Comparison of ENCODE assay signal across 9 mouse cellular contexts in the genomic region with DNA sequence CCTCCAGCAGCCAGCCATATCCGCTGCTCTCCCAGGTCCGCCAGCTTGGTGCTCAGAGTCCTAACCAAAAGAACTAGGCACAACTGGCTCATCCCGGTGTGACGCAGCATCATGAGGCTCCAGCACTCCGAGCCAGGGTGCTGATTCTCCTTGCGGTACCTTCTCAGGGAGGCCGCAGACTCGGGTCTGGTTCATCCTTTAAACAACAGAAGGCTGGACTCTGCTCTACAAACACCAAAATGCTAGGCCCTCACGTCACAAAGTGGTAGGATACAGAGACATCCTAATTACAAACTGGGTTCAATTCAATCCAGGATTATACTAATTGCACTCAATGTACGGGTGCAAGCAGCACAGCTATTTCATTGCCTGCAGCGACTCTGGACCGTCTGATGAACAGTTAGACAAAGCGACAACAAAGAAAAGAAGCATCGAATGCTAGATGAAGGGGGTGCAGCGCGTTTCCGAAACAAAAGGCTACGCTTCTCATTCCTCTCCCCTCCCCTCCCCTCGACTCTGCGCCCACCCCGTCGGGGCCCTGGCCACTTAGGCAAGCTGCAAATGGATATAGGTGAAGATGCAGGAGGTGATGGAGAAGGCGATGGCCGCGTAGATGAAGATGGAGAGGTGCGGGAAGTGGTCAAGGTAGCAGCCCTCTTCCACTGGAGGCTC. TPM values are rescaled to one million over a fixed set of nuclear protein-coding genes. Genes with fewer than 3 reads are reported as not detected.
A peak's percentile ranks its signal among the peaks of the same experiment; 100 is the strongest.
DNase-seq lines count a peak whose midpoint lies in the region; ATAC-seq and TF ChIP-seq lines count a peak whose summit lies in the region.
"Had no signal": no experiment of that assay in that cellular context is flagged by ENCODE, and none has a peak within 500 bp of the region (broad histone marks: within the 10 kb centered on the region; RNA-seq: fewer than 3 reads in every experiment).

No protein-coding gene starts in this region.

- no peak overlapping the region for H3K27ac ChIP-seq in heart, embryonic 16.5 days (ENCODE audit: low read length)
- H3K27ac ChIP-seq in hindbrain, embryonic 15.5 days (replicated peaks), result peak overlapping the region; percentile 96
- H3K27ac ChIP-seq in limb, embryonic 14.5 days (replicated peaks; ENCODE audit: low read depth, low read length), result peak overlapping the region; percentile 91

- 9% methylated on average over 26 of the region's 26 CpGs for WGBS in heart, embryonic 16.5 days
- WGBS in hindbrain, embryonic 15.5 days, result 3% methylated on average over 26 of the region's 26 CpGs
- WGBS in limb, embryonic 14.5 days, result 6% methylated on average over 26 of the region's 26 CpGs

- peak overlapping the region; percentile 64 for H3K4me2 ChIP-seq in heart, embryonic 16.5 days (ENCODE audit: low read depth, low read length)
- peak overlapping the region; percentile 80 for H3K4me2 ChIP-seq in hindbrain, embryonic 15.5 days
- H3K4me2 ChIP-seq in limb, embryonic 14.5 days (replicated peaks; ENCODE audit: low read depth, low read length, severe bottlenecking), result peak overlapping the region; percentile 67

- peak overlapping the region; percentile 51 for H3K4me3 ChIP-seq in heart, embryonic 16.5 days (ENCODE audit: low read length)
- H3K4me3 ChIP-seq in hindbrain, embryonic 15.5 days, result peak overlapping the region; percentile 51
- peak overlapping the region; percentile 59 for H3K4me3 ChIP-seq in limb, embryonic 14.5 days (replicated peaks; ENCODE audit: low read length)

- DNase-seq in heart, postnatal 36 days, result no peak
- peak; percentile 61 for DNase-seq in embryo, embryonic 11 days
- no peak for DNase-seq in limb, embryonic 14.5 days (ENCODE audit: low spot score)
- peak; percentile 66 for DNase-seq in right cerebral cortex, adult 18-20 months
- DNase-seq in adrenal gland, postnatal 25 days, result no peak
- DNase-seq in adrenal gland, adult (ENCODE audit: inconsistent age in 2 of 2, low spot score in 1 of 2), result no peak

- H3K36me3 ChIP-seq in heart, embryonic 16.5 days (ENCODE audit: control insufficient read depth, insufficient read depth), result peaks cover 7% of the 10 kb centered on the region
- no peaks in the 10 kb centered on the region; the same call in 1 of the 2 replicates for H3K36me3 ChIP-seq in hindbrain, embryonic 15.5 days
- peaks cover 4% of the 10 kb centered on the region for H3K36me3 ChIP-seq in limb, embryonic 14.5 days (ENCODE audit: control insufficient read depth, insufficient read depth, low read length)

- H3K9ac ChIP-seq in heart, embryonic 16.5 days (ENCODE audit: low read length), result peak overlapping the region; percentile 55
- H3K9ac ChIP-seq in hindbrain, embryonic 15.5 days, result peak overlapping the region; percentile 73
- peak overlapping the region; percentile 88 for H3K9ac ChIP-seq in limb, embryonic 14.5 days (ENCODE audit: low read depth, low read length, severe bottlenecking)

- no peaks in the 10 kb centered on the region for H3K9me3 ChIP-seq in heart, embryonic 16.5 days (replicated peaks; ENCODE audit: control insufficient read depth, low read length)
- no peaks in the 10 kb centered on the region for H3K9me3 ChIP-seq in hindbrain, embryonic 15.5 days
- no peaks in the 10 kb centered on the region for H3K9me3 ChIP-seq in limb, embryonic 14.5 days (ENCODE audit: control insufficient read depth, low read length)

- intact Hi-C loops in heart, postnatal 36 days (cut with DNase I), result no loop called here

- no peaks in the 10 kb centered on the region for H3K27me3 ChIP-seq in heart, embryonic 16.5 days (ENCODE audit: control insufficient read depth, insufficient read depth, low read length)
- H3K27me3 ChIP-seq in hindbrain, embryonic 15.5 days, result no peaks in the 10 kb centered on the region
- no peaks in the 10 kb centered on the region for H3K27me3 ChIP-seq in limb, embryonic 14.5 days (ENCODE audit: control insufficient read depth, insufficient read depth, low read length)

- no peak for TF ChIP-seq POLR2A in limb, embryonic 14.5 days (IDR thresholded peaks at IDR 0.05; ENCODE audit: borderline replicate concordance, extremely low read depth, insufficient read depth, insufficient read length)

- ATAC-seq in heart, embryonic 16.5 days (replicated peaks; ENCODE audit: extremely low read depth, insufficient read depth, low FRiP score), result no peak
- peak; percentile 12 for ATAC-seq in hindbrain, embryonic 15.5 days (ENCODE audit: low FRiP score, low read depth)
- ATAC-seq in limb, embryonic 14.5 days (ENCODE audit: low FRiP score, low read depth), result no peak; the same call in 1 of the 2 replicates

- H3K4me1 ChIP-seq in heart, embryonic 16.5 days (ENCODE audit: control insufficient read depth, insufficient read depth, low read length), result no peaks in the 10 kb centered on the region
- H3K4me1 ChIP-seq in hindbrain, embryonic 15.5 days (replicated peaks), result peaks cover 30% of the 10 kb centered on the region
- H3K4me1 ChIP-seq in limb, embryonic 14.5 days (ENCODE audit: control insufficient read depth, insufficient read depth, low read length), result peaks cover 9% of the 10 kb centered on the region; the same call in 1 of the 2 replicates

RNA-seq across cellular contexts. Expression of a gene that starts 0.7 kb away (rescaled TPM):
- polyA plus RNA-seq in heart, embryonic 16.5 days (2015; fragmentation: Nextera tagmentation; extraction: Ambion mirVana), result 18.0 and 20.9 TPM in 2 replicates
- under 1 TPM; 0.22 to 0.44 TPM for total RNA-seq in heart, postnatal 36 days (2021)
- polyA plus RNA-seq in hindbrain, embryonic 15.5 days (2015; fragmentation: Nextera tagmentation; extraction: Ambion mirVana), result 662 and 678 TPM in 2 replicates
- polyA plus RNA-seq in limb, embryonic 14.5 days (2012; rRNA removed), result 165 and 186 TPM in 2 replicates
- 84.5 and 97.9 TPM in 2 replicates for polyA plus RNA-seq in limb, embryonic 14.5 days (2014; fragmentation: Nextera tagmentation; extraction: Ambion mirVana)
- 6.9 and 10.4 TPM in 2 replicates for total RNA-seq in adrenal gland, postnatal 25 days (2021)
- total RNA-seq: liver, adult 2 months had no signal
- polyA plus RNA-seq: liver, adult 2 months had no signal

RNA-seq across cellular contexts. Expression of a gene that starts 13.0 kb away (rescaled TPM):
- polyA plus RNA-seq in heart, embryonic 16.5 days (2015; fragmentation: Nextera tagmentation; extraction: Ambion mirVana), result 33.8 and 35.1 TPM in 2 replicates
- total RNA-seq in heart, postnatal 36 days (2021), result 10 to 100 TPM; 32.2 to 38.4 TPM
- 29.4 and 31.7 TPM in 2 replicates for polyA plus RNA-seq in hindbrain, embryonic 15.5 days (2015; fragmentation: Nextera tagmentation; extraction: Ambion mirVana)
- polyA plus RNA-seq in limb, embryonic 14.5 days (2012; rRNA removed), result 26.9 and 31.4 TPM in 2 replicates
- 39.4 and 41.1 TPM in 2 replicates for polyA plus RNA-seq in limb, embryonic 14.5 days (2014; fragmentation: Nextera tagmentation; extraction: Ambion mirVana)
- 75.2 and 95.7 TPM in 2 replicates for total RNA-seq in adrenal gland, postnatal 25 days (2021)

RNA-seq across cellular contexts. Expression of a gene that starts 13.2 kb away (rescaled TPM):
- polyA plus RNA-seq in heart, embryonic 16.5 days (2015; fragmentation: Nextera tagmentation; extraction: Ambion mirVana), result 25.3 and 26.2 TPM in 2 replicates
- 1 to 10 TPM; 6.5 to 6.9 TPM for total RNA-seq in heart, postnatal 36 days (2021)
- polyA plus RNA-seq in hindbrain, embryonic 15.5 days (2015; fragmentation: Nextera tagmentation; extraction: Ambion mirVana), result 36.2 TPM in 2 replicates
- polyA plus RNA-seq in limb, embryonic 14.5 days (2012; rRNA removed), result 15.2 and 23.1 TPM in 2 replicates
- 30.4 and 32.5 TPM in 2 replicates for polyA plus RNA-seq in limb, embryonic 14.5 days (2014; fragmentation: Nextera tagmentation; extraction: Ambion mirVana)
- 24.0 and 24.5 TPM in 2 replicates for total RNA-seq in adrenal gland, postnatal 25 days (2021)

RNA-seq across cellular contexts. Expression of a gene that starts 28.4 kb away (rescaled TPM):
- 12.4 and 13.0 TPM in 2 replicates for polyA plus RNA-seq in heart, embryonic 16.5 days (2015; fragmentation: Nextera tagmentation; extraction: Ambion mirVana)
- total RNA-seq in heart, postnatal 36 days (2021), result 10 to 100 TPM; 10.6 to 10.7 TPM
- 14.3 and 15.7 TPM in 2 replicates for polyA plus RNA-seq in hindbrain, embryonic 15.5 days (2015; fragmentation: Nextera tagmentation; extraction: Ambion mirVana)
- 33.2 and 46.5 TPM in 2 replicates for polyA plus RNA-seq in limb, embryonic 14.5 days (2012; rRNA removed)
- polyA plus RNA-seq in limb, embryonic 14.5 days (2014; fragmentation: Nextera tagmentation; extraction: Ambion mirVana), result 18.6 and 24.8 TPM in 2 replicates
- 30.8 and 35.1 TPM in 2 replicates for total RNA-seq in adrenal gland, postnatal 25 days (2021)

RNA-seq across cellular contexts. Expression of a gene that starts 49.8 kb away (rescaled TPM):
- polyA plus RNA-seq in heart, embryonic 16.5 days (2015; fragmentation: Nextera tagmentation; extraction: Ambion mirVana), result 279 and 291 TPM in 2 replicates
- total RNA-seq in heart, postnatal 36 days (2021), result 100 to 1,000 TPM; 226 to 228 TPM
- 175 and 182 TPM in 2 replicates for polyA plus RNA-seq in hindbrain, embryonic 15.5 days (2015; fragmentation: Nextera tagmentation; extraction: Ambion mirVana)
- polyA plus RNA-seq in limb, embryonic 14.5 days (2012; rRNA removed), result 149 and 173 TPM in 2 replicates
- polyA plus RNA-seq in limb, embryonic 14.5 days (2014; fragmentation: Nextera tagmentation; extraction: Ambion mirVana), result 214 and 221 TPM in 2 replicates
- total RNA-seq in adrenal gland, postnatal 25 days (2021), result 190 and 227 TPM in 2 replicates

Comparison
In these comparisons a context has a peak if more than half of its experiments do, and no peak if none do; other contexts are left out.
1. DNase-seq: peak in embryo, embryonic 11 days (single experiment) and right cerebral cortex, adult 18-20 months (single experiment); none in heart, postnatal 36 days (0 of 2), limb, embryonic 14.5 days (single experiment), adrenal gland, postnatal 25 days (single experiment) and adrenal gland, adult (0 of 2).
2. Peak in every context shown above with its lines, with median percentiles within 50 percentile points of each other: H3K4me2 ChIP-seq, H3K4me3 ChIP-seq and H3K9ac ChIP-seq.